Mouse (Mus musculus) forebrain, embryonic 14.5 days (tissue): Measurements from ENCODE around the gene Vmn1r74. TPM values are rescaled to one million over a fixed set of nuclear protein-coding genes. Genes with fewer than 3 reads are reported as not detected.
"Not testable (repeated sequence)": the region's sequence is repeated elsewhere in the genome, so short reads cannot be mapped to it uniquely, and the experiment has no call there.

Source experiments
- ATAC-seq: fragments of 200-750 bp; cut with Nextera tagmentation; 2 replicates; pipeline ENCODE4 v1.8.0; 2017; ENCODE audit warnings: mild to moderate bottlenecking, moderate library complexity
- DNase-seq: peaks from one replicate; pipeline ENCODE4 v3.0.0-alpha.2; 2015; ENCODE audit warnings: low spot score
- H3K27ac ChIP-seq: fragments of 300-500 bp; sonication (generic); 2 replicates; pipeline ENCODE4 v1.5.1; 2014; ENCODE audit warnings: low read depth, mild to moderate bottlenecking, control low read depth, low read length, moderate library complexity
- H3K27me3 ChIP-seq: fragments of 300-500 bp; sonication (generic); replicated peaks from 2 replicates; pipeline ENCODE4 v1.6.1; 2014; ENCODE audit warnings: low read length, control low read depth, mixed read lengths; ENCODE audit not compliant: control insufficient read depth, insufficient read depth
- H3K36me3 ChIP-seq: fragments of 300-500 bp; sonication (generic); 2 replicates; pipeline ENCODE4 v1.6.1; 2014; ENCODE audit warnings: low read length, control low read depth; ENCODE audit not compliant: control insufficient read depth, insufficient read depth
- H3K4me1 ChIP-seq: fragments of 300-500 bp; sonication (generic); 2 replicates; pipeline ENCODE4 v1.6.1; 2014; ENCODE audit warnings: antibody characterized with exemption, low read length, control low read depth; ENCODE audit not compliant: control insufficient read depth, insufficient read depth
- H3K4me2 ChIP-seq: fragments of 300-500 bp; sonication (generic); 2 replicates; pipeline ENCODE4 v1.6.1; 2014; ENCODE audit warnings: mild to moderate bottlenecking, control low read depth, low read length
- H3K4me3 ChIP-seq: fragments of 300-500 bp; sonication (generic); 2 replicates; pipeline ENCODE4 v1.5.1; 2014; ENCODE audit warnings: low read depth, low read length, control low read depth
- H3K9ac ChIP-seq: fragments of 300-500 bp; sonication (generic); 2 replicates; pipeline ENCODE4 v1.6.1; 2014; ENCODE audit warnings: mild to moderate bottlenecking, low read length, control low read depth, moderate library complexity
- H3K9me3 ChIP-seq: fragments of 300-500 bp; sonication (generic); replicated peaks from 2 replicates; pipeline ENCODE4 v1.6.1; 2016; ENCODE audit warnings: low read length, control low read depth, mixed read lengths; ENCODE audit not compliant: control insufficient read depth
- WGBS: fragments of 180-500 bp; shearing (Covaris S2); extraction: QIAGEN DNeasy Blood & Tissue Kit; methylation state at CpG from one replicate; pipeline ENCODE4 v1.1.7; 2014; 5-methylcytosine and 5-hydroxymethylcytosine counted together
- polyA plus RNA-seq: library from polyadenylated mRNA; unstranded; fragments of >200 nt; fragmentation: Nextera tagmentation; extraction: Ambion mirVana; gene quantifications from 2 replicates; pipeline ENCODE4 v1.2.1, GENCODE M21; 2014

Gene Vmn1r74
- polyA plus RNA-seq: not detected in 2 replicates

DNA sequence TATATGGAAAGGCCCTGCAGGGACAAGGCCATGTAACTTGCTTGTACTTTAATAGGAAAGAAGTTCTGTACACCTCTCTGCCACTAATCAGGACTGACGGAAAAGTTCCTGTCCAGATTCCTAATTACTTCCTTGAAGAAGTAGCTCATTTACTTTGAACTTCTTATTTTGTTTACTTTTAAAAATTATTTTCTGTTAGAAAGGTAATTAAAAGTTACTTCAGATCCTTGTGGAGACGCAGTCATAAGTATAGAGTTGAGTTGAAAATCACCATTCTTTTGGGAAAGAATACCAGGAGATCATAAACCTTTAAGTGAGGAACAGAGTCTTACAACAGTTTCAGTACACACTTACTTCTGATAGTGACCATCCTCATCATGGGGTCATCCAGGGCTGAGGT lies at the start of gene Vmn1r74:
Vmn1r74 (plus strand) TSS at position 301 of the 400 bp plus-strand sequence.
- ATAC-seq (no peak), DNase-seq (no peak)
- H3K4me2 ChIP-seq: no peak within 1 kb of the TSS
- H3K4me1 ChIP-seq: no peaks in the 10 kb centered on the region
- 85% methylated on average over 2 of the region's 2 CpGs for WGBS
- no peak within 1 kb of the TSS for H3K27ac ChIP-seq
- no peaks in the 10 kb centered on the region for H3K36me3 ChIP-seq
- peaks cover 9% of the 10 kb centered on the region; the same call in 1 of the 2 replicates for H3K9me3 ChIP-seq
- H3K4me3 ChIP-seq: no peak within 1 kb of the TSS
- no peak within 1 kb of the TSS for H3K9ac ChIP-seq
- no peaks in the 10 kb centered on the region for H3K27me3 ChIP-seq

DNA sequence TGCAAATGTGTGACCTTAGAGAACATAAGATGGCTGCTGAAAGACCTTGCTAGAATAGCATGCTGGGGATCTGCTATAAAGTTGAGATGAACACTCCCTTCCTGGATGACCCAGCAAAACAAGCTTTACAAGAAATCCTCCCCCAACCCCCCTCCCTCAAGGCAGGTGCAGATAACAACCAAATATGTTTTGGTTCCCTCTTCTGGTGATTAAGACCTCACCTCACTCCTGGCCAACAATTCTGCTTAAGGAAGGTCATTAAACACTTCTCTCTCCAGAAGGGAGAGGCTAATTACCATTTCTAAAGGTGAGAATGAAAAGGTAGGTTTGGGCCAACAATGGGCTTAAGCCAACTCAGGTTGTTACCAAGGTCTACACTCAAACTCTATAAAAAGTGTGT lies 20.0 kb upstream of the Vmn1r74 start:
- Histone ChIP-seq H3K4me2 (no peak overlapping the region), H3K36me3 (no peaks in the 10 kb centered on the region), H3K4me1 (no peaks in the 10 kb centered on the region), H3K27ac (no peak overlapping the region), H3K9ac (no peak overlapping the region), H3K27me3 (no peaks in the 10 kb centered on the region), H3K4me3 (no peak overlapping the region), H3K9me3 (peaks cover 12% of the 10 kb centered on the region)
- DNase-seq: no peak
- no peak for ATAC-seq

DNA sequence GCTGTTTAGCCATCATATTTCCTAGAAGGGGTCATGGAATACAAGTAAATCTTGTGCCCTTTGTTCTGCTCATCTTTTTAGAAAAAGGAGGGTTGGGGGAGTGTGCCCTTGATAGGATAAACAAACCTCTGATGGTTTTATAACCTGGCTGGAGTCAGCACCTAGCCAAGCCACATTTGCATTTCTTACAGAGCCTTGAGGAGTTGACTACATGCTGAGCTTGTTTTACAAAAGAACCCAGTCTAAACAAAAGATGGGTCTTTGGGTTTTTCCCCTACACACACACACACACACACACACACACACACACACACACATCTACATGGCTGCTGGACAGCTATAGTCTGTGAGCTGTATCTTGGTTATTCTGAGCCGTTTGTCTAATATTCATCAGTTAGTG lies 11.6 kb upstream of the Vmn1r74 start:
- no peak overlapping the region for H3K9ac ChIP-seq
- 74% methylated on average over 1 of the region's 1 CpGs for WGBS
- ATAC-seq: no peak
- DNase-seq: no peak
- H3K4me2 ChIP-seq: no peak overlapping the region
- no peaks in the 10 kb centered on the region for H3K27me3 ChIP-seq
- peaks cover 21% of the 10 kb centered on the region for H3K9me3 ChIP-seq
- no peak overlapping the region for H3K27ac ChIP-seq
- no peaks in the 10 kb centered on the region for H3K4me1 ChIP-seq
- no peak overlapping the region for H3K4me3 ChIP-seq
- H3K36me3 ChIP-seq: no peaks in the 10 kb centered on the region

DNA sequence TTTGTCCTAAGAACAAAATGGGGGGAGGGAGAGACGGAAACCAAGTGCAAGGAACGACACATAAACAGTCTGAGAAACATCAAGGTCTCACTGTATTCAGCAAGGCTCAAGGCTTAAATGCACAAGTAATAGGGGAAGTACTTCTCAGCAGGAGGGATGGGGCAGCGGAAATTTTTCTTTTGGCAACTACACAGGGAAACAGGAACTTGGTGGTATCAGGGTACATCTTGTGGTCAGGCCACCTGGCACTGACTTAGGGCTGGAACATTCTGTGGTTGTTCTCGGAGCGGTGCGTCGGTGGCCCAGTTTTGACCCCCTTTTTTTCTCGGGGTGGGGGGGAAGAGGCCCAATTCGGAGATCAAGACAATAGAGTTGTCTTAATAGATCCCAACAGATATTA lies 10.5 kb upstream of the Vmn1r74 start:
- WGBS: 92% methylated on average over 9 of the region's 9 CpGs
- H3K9me3 ChIP-seq: peaks cover 15% of the 10 kb centered on the region; the same call in 1 of the 2 replicates
- H3K36me3 ChIP-seq, H3K4me3 ChIP-seq, H3K4me2 ChIP-seq, H3K27ac ChIP-seq, H3K9ac ChIP-seq, H3K4me1 ChIP-seq, ATAC-seq, DNase-seq, H3K27me3 ChIP-seq: not testable (repeated sequence)

DNA sequence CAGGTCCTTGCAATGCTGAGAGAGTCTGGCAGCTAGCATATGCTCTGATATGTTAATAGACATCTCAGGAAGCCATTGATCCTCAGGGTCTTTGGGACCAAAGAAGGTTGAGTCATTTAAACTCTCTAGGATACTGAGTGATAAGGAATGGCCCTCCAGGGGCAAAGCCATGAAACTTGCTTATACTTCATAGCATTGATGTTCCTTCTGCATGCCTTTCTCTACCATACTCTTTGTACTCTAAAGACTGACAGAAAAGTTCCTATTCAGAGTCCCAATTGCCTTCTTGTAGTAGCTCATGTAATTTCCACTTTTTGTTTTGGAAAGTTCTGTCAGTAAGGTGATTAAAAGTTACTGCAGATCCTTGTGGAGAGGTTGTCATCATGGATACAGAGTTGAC lies 40.5 kb downstream of the Vmn1r74 start, which contains the start of gene Vmn1r75:
Vmn1r75 (plus strand) TSS at position 301 of the 400 bp plus-strand sequence.
- Histone ChIP-seq H3K4me3 (no peak within 1 kb of the TSS), H3K9me3 (peaks cover 4% of the 10 kb centered on the region; the same call in 1 of the 2 replicates), H3K27me3 (no peaks in the 10 kb centered on the region), H3K9ac (no peak within 1 kb of the TSS), H3K27ac (no peak within 1 kb of the TSS), H3K36me3 (no peaks in the 10 kb centered on the region), H3K4me1 (no peaks in the 10 kb centered on the region), H3K4me2 (no peak within 1 kb of the TSS)
- ATAC-seq: no peak
- DNase-seq: no peak

Other genes with a start within 250 kb of the Vmn1r74 start
- not detected in 2 replicates for gene Zscan4-ps3, start 224.7 kb upstream of the Vmn1r74 start, polyA plus RNA-seq
- not detected in 2 replicates for gene Vmn1r72, start 153.8 kb upstream of the Vmn1r74 start, polyA plus RNA-seq
- gene Vmn1r73, start 103.7 kb upstream of the Vmn1r74 start, polyA plus RNA-seq: not detected in 2 replicates
- gene Vmn1r75, start 40.6 kb downstream of the Vmn1r74 start, polyA plus RNA-seq: not detected in 2 replicates
- not detected in 2 replicates for gene Vmn1r76, start 104.2 kb downstream of the Vmn1r74 start, polyA plus RNA-seq
- gene Vmn1r77, start 202.8 kb downstream of the Vmn1r74 start, polyA plus RNA-seq: not detected in 2 replicates